Mouse (Mus musculus) stomach, postnatal 0 days (tissue): Measurements from ENCODE around the gene Shisa6.

Experiments
- CTCF ChIP-seq: IDR thresholded peaks from 2 replicates; pipeline ENCODE4 v1.5.1; 2016; ENCODE audit warnings: antibody characterized with exemption, low read depth, mild to moderate bottlenecking, moderate library complexity
- EP300 ChIP-seq: optimal IDR thresholded peaks from 2 replicates; pipeline ENCODE3; 2016; ENCODE audit warnings: antibody characterized with exemption

DNA sequence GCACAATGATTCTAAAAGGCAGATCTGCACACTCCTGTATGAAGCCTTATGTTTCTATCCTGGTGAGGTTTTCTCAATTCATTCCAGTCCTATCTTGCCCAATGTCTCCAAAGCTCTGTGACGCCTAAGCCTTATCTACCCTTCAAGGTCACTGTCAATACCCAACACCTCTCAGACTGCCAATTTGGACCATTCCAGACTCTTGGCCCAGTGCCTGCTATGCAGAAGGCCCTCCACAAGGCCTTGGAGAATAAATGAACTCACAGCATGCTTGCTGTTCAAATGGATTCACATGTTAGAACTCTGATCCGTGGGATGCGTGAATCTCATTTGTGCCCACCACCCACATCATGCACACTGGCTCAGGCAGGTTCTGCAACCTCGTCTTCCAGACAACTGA is 38.0 kb downstream of the Shisa6 start:
- TF ChIP-seq CTCF (no peak), EP300 (no peak)
